Mouse (Mus musculus) forebrain, embryonic 16.5 days (tissue): ENCODE measurements at regions not wholly inside any gene's neighbourhood (a gene's known extent, or its start where the extent isn't known, plus 50 kb on each side); places are given as distances from the start of the nearest gene placed in this dataset.

Source experiments
- ATAC-seq: fragments of 200-750 bp; cut with Nextera tagmentation; 2 replicates; pipeline ENCODE4 v1.8.0; 2017; ENCODE audit warnings: mild to moderate bottlenecking, moderate library complexity
- H3K27ac ChIP-seq: fragments of 300-500 bp; sonication (generic); 2 replicates; pipeline ENCODE4 v1.5.1; 2014; ENCODE audit warnings: low read length, control low read depth
- H3K27me3 ChIP-seq: fragments of 300-500 bp; sonication (generic); replicated peaks from 2 replicates; pipeline ENCODE4 v1.6.1; 2014; ENCODE audit warnings: low read length; ENCODE audit not compliant: control insufficient read depth, insufficient read depth
- H3K36me3 ChIP-seq: fragments of 300-500 bp; sonication (generic); 2 replicates; pipeline ENCODE4 v1.6.1; 2014; ENCODE audit not compliant: control insufficient read depth, insufficient read depth
- H3K4me1 ChIP-seq: fragments of 300-500 bp; sonication (generic); replicated peaks from 2 replicates; pipeline ENCODE4 v1.6.1; 2014; ENCODE audit warnings: low read length; ENCODE audit not compliant: control insufficient read depth, insufficient read depth
- H3K4me2 ChIP-seq: fragments of 300-500 bp; sonication (generic); 2 replicates; pipeline ENCODE4 v1.6.1; 2014; ENCODE audit warnings: mild to moderate bottlenecking, low read length, control low read depth
- H3K4me3 ChIP-seq: fragments of 300-500 bp; sonication (generic); replicated peaks from 2 replicates; pipeline ENCODE4 v1.5.1; 2014; ENCODE audit warnings: mild to moderate bottlenecking, low read length, control low read depth
- H3K9ac ChIP-seq: fragments of 300-500 bp; sonication (generic); replicated peaks from 2 replicates; pipeline ENCODE4 v1.6.1; 2014; ENCODE audit warnings: low read depth, low read length, control low read depth
- H3K9me3 ChIP-seq: fragments of 300-500 bp; sonication (generic); 2 replicates; pipeline ENCODE4 v1.6.1; 2016; ENCODE audit warnings: low read length; ENCODE audit not compliant: control insufficient read depth
- WGBS: fragments of 180-500 bp; shearing (Covaris S2); extraction: QIAGEN DNeasy Blood & Tissue Kit; methylation state at CpG from one replicate; pipeline ENCODE4 v1.1.7; 2014; 5-methylcytosine and 5-hydroxymethylcytosine counted together

DNA sequence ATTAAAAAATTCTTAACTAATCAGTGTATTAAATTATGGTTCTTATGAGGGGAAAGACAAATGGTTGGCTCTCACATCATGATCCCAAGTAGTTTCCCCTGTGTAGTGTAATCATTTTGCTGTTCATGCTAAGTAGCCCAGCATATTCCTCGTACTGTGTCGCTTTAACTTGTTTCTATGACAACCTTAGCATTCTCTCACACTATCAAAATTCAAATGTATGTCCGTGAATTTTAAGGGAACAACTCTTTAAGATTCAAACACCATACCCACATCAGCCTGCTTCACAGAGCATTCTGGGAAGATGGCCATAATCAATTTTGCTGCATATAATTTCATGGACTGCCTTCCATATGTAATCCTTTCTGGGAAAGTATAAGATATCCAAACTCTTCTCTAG, 241.4 kb upstream of the Ubash3b start:
- peak; percentile 72 for ATAC-seq

DNA sequence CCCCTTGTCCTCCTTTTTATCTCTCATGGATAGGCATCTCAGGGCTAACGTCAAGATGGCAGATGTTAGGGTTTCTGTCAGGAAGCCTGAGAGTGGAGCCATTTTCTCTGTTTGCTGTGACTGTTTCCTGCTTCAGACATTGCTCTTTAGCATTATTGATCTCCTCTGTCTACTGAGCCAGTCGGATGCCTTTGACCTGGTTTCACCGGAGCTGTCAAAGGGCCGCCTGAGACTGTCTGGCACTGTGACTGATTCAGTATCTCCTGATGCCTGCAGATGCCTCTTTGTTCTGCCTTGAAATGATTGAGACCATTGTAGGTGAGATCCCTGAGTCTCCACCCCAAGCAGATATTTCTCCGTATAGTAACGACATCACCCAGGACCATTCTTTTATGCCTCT, 239.5 kb upstream of the Ubash3b start:
- no peaks in the 10 kb centered on the region for H3K9me3 ChIP-seq
- no peak overlapping the region for H3K4me3 ChIP-seq
- 0 out of 2 replicates have a peak, but pooled peaks cover 4% of the 10 kb centered on the region for H3K36me3 ChIP-seq
- no peak for ATAC-seq
- H3K27me3 ChIP-seq, result no peaks in the 10 kb centered on the region
- peaks cover 5% of the 10 kb centered on the region; the same call in 1 of the 2 replicates for H3K4me1 ChIP-seq
- no peak overlapping the region for H3K4me2 ChIP-seq
- H3K27ac ChIP-seq, result no peak overlapping the region
- 83% methylated on average over 6 of the region's 6 CpGs for WGBS
- no peak overlapping the region for H3K9ac ChIP-seq

More for the DNA sequence above, 241.4 kb upstream of the Ubash3b start:
- H3K4me2 ChIP-seq, result no peak overlapping the region
- H3K27me3 ChIP-seq, result no peaks in the 10 kb centered on the region
- no peak overlapping the region for H3K27ac ChIP-seq
- whole genome bisulfite sequencing, result 66% methylated on average over 3 of the region's 3 CpGs
- H3K9me3 ChIP-seq, result no peaks in the 10 kb centered on the region
- no peak overlapping the region for H3K9ac ChIP-seq
- peaks cover 2% of the 10 kb centered on the region; the same call in 1 of the 2 replicates for H3K4me1 ChIP-seq
- no peak overlapping the region for H3K4me3 ChIP-seq
- H3K36me3 ChIP-seq, result 0 out of 2 replicates have a peak, but pooled peaks cover 4% of the 10 kb centered on the region

DNA sequence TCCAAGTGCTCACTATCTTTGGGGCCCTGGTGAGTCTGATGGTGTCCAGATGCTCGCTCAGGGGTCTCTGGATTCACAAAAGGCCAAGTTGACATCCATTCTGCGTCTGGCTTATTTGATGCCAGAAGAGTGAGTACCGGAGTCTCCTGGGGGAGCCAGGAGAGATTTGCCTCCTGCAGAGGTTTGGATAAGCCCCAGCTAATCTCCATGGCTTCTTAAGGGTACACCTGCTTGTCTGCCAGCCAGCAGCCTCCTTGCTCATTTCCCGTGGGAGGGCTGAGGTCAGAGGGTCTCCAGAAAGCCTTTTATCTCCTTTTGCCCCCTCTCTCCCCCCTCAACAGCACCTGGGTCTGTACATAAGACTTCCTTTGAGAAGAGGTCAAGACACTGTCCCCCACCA, 234.0 kb upstream of the Ubash3b start:
- no peaks in the 10 kb centered on the region for H3K9me3 ChIP-seq
- H3K9ac ChIP-seq, result no peak overlapping the region
- WGBS, result 18% methylated on average over 4 of the region's 4 CpGs
- no peaks in the 10 kb centered on the region for H3K27me3 ChIP-seq
- peaks cover 10% of the 10 kb centered on the region for H3K36me3 ChIP-seq
- no peak overlapping the region for H3K4me3 ChIP-seq
- no peak overlapping the region for H3K4me2 ChIP-seq
- no peak overlapping the region for H3K27ac ChIP-seq
- peaks cover 20% of the 10 kb centered on the region for H3K4me1 ChIP-seq
- ATAC-seq, result no peak

DNA sequence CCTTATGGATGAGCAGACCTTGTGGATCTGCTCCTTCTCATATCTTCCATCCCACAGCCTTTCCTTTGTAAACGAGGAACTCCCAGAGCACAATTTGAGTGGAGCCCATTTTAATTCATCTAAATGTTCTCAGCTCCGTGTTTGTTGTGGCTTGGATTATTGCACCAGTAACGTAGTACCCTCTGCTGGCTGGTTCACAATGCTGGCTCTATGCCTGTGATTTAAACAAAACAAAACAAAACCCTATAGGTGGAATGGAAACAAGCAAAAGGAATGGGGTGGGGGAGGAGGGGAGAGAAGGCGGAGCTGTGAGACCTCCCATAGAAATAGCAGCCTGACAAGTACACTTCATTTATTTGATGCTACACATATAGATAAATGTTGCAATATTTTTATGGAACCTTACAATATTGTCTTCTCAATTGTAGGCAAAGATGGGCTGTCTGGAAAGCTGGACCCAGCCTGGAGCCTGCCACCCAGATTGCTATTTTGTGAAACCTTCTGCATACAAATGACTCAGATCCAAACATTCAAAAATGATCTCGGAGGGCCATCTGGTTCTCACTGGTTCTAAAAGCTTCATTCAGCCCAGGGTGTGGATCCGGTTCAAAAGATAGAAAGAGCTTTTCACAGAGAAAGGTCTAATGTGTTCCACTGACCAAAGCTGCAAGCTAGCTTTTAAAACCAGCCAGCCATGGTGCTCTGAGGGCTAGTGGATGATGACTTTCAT, 230.3 kb upstream of the Ubash3b start:
- Histone ChIP-seq H3K4me1 (peaks cover 20% of the 10 kb centered on the region), H3K27me3 (no peaks in the 10 kb centered on the region), H3K4me2 (no peak overlapping the region), H3K4me3 (no peak overlapping the region), H3K9ac (no peak overlapping the region), H3K27ac (peak overlapping the region; percentile 67), H3K9me3 (no peaks in the 10 kb centered on the region), H3K36me3 (peaks cover 10% of the 10 kb centered on the region)
- 17% methylated on average over 6 of the region's 6 CpGs for WGBS
- peak; percentile 58 for ATAC-seq

DNA sequence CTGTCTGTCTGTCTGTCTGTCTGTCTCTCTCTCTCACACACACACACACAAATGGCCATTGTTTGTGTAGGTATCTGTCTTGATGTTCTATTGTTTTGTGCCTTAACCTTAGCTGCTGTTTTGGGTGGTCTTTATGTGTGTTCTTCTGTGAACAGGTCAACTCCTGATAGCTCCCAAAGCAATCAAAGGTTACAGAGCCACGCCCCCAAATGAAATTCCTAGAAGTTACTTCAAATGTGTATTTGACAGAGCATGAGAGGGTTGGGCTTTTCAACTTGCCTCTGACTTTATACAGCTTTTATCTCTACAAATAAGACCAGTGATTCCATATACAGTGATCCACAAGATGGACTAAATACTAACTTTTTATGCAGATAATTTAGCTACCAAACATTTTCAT, 217.8 kb upstream of the Ubash3b start:
- ATAC-seq, result no peak
- H3K27ac ChIP-seq, result peak overlapping the region; percentile 100
- H3K9ac ChIP-seq, result peak overlapping the region; percentile 93
- H3K27me3 ChIP-seq, result no peaks in the 10 kb centered on the region
- WGBS, result 70% methylated on average over 1 of the region's 1 CpGs
- peak overlapping the region; percentile 62 for H3K4me3 ChIP-seq
- H3K36me3 ChIP-seq, result no peaks in the 10 kb centered on the region
- peaks cover 36% of the 10 kb centered on the region for H3K4me1 ChIP-seq
- H3K9me3 ChIP-seq, result no peaks in the 10 kb centered on the region
- peak overlapping the region; percentile 56 for H3K4me2 ChIP-seq

GRCm38 (mm10) chr9:41378627-41379231, 217.2 kb upstream of the Ubash3b start:
- no peaks in the 10 kb centered on the region for H3K36me3 ChIP-seq
- peak; percentile 27 for ATAC-seq
- H3K9me3 ChIP-seq, result no peaks in the 10 kb centered on the region
- H3K27me3 ChIP-seq, result no peaks in the 10 kb centered on the region
- H3K4me2 ChIP-seq, result peak overlapping the region; percentile 56
- H3K4me1 ChIP-seq, result peaks cover 39% of the 10 kb centered on the region
- peak overlapping the region; percentile 62 for H3K4me3 ChIP-seq
- peak overlapping the region; percentile 93 for H3K9ac ChIP-seq
- 4% methylated on average over 10 of the region's 10 CpGs for WGBS
- H3K27ac ChIP-seq, result peak overlapping the region; percentile 100

GRCm38 (mm10) chr9:41377701-41378626, 216.5 kb upstream of the Ubash3b start:
- H3K4me1 ChIP-seq, result peaks cover 39% of the 10 kb centered on the region
- H3K4me3 ChIP-seq, result peak overlapping the region; percentile 62
- 8% methylated on average over 18 of the region's 18 CpGs for WGBS

DNA sequence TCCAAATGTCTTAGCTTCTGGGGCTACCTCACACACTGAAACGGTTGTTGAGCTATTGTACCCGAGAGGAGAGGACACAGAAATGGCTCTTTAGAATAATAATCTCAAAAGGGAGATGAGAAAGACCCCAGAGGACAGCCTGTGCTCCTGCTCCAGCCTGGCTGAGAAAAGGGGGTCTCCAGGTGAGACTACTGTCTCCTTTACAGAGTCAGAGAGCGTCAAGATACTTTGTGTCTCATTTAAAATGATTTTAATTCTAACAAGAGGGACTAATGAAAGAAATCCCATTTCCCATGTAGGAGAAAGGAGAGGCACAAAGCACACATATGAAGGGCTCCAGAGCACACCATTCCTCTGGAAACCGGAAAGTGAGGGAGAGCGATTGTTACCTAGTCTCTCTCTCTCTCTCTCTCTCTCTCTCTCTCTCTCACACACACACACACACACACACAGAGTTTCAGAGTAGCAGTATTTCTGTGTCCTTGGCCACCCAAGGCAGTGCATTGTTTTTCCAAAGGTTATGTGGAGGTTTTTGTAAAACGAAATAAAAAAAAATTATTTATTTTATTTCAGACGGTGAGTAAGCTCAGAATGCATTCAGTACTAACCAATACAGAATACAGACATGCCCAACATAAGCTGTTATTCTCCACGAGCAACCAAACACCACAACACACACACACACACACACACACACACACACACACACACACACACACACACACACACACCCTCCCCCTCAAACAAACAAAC, 215.6 kb upstream of the Ubash3b start:
- 9% methylated on average over 8 of the region's 8 CpGs for WGBS
- H3K36me3 ChIP-seq, result no peaks in the 10 kb centered on the region
- peak overlapping the region; percentile 62 for H3K4me3 ChIP-seq
- ATAC-seq, result peak; percentile 26
- peak overlapping the region; percentile 100 for H3K27ac ChIP-seq
- peak overlapping the region; percentile 93 for H3K9ac ChIP-seq
- H3K4me1 ChIP-seq, result peaks cover 39% of the 10 kb centered on the region
- H3K9me3 ChIP-seq, result no peaks in the 10 kb centered on the region
- H3K4me2 ChIP-seq, result peak overlapping the region; percentile 56
- no peaks in the 10 kb centered on the region for H3K27me3 ChIP-seq

More at GRCm38 (mm10) chr9:41377701-41378626, 216.5 kb upstream of the Ubash3b start:
- no peaks in the 10 kb centered on the region for H3K27me3 ChIP-seq
- peak overlapping the region; percentile 93 for H3K9ac ChIP-seq
- peak; percentile 47 for ATAC-seq
- H3K27ac ChIP-seq, result peak overlapping the region; percentile 100
- H3K9me3 ChIP-seq, result no peaks in the 10 kb centered on the region
- no peaks in the 10 kb centered on the region for H3K36me3 ChIP-seq
- H3K4me2 ChIP-seq, result peak overlapping the region; percentile 56
